Mouse (Mus musculus) ES-E14 (cell line): Measurements from ENCODE around the gene Bik. TPM values are rescaled to one million over a fixed set of nuclear protein-coding genes. Genes with fewer than 3 reads are reported as not detected.
A peak's percentile ranks its signal among the peaks of the same experiment; 100 is the strongest.

Source experiments
- DNase-seq: peaks from one replicate; pipeline ENCODE4 v3.0.0-alpha.2; 2013; ENCODE audit warnings: low read depth, low spot score
- H3K27ac ChIP-seq: 2 replicates; pipeline ENCODE4 v1.5.1; 2012; ENCODE audit warnings: low read depth, mild to moderate bottlenecking, low read length, moderate library complexity, mixed read lengths; ENCODE audit not compliant: poor library complexity, insufficient read depth, severe bottlenecking
- H3K36me3 ChIP-seq: 2 replicates; pipeline ENCODE4 v1.6.1; 2012; ENCODE audit warnings: mild to moderate bottlenecking, low read length, moderate library complexity, mixed read lengths; ENCODE audit not compliant: control insufficient read depth, poor library complexity, insufficient read depth, severe bottlenecking
- H3K4me1 ChIP-seq, 2 experiments: fragments of 150-350 bp in 1 of 2; sonication (generic) in 1 of 2; 2 replicates each; pipeline ENCODE4 v1.6.1; 2012; ENCODE audit warnings: low read length in 2 of 2, mild to moderate bottlenecking in 1 of 2, mixed read lengths in 1 of 2; ENCODE audit not compliant: control insufficient read depth in 2 of 2, insufficient read depth in 2 of 2, poor library complexity in 1 of 2
- H3K4me3 ChIP-seq, 2 experiments: fragments of 150-350 bp in 1 of 2; sonication (generic) in 1 of 2; 2 replicates each; pipeline ENCODE4 v1.5.1; 2012; ENCODE audit warnings: low read length in 2 of 2, low read depth in 1 of 2, mild to moderate bottlenecking in 1 of 2, mixed read lengths in 1 of 2; ENCODE audit not compliant: insufficient read depth in 1 of 2, poor library complexity in 1 of 2, severe bottlenecking in 1 of 2
- H3K9ac ChIP-seq: 2 replicates; pipeline ENCODE4 v1.6.1; 2012; ENCODE audit warnings: low read depth, mild to moderate bottlenecking, low read length, mixed read lengths; ENCODE audit not compliant: poor library complexity, insufficient read depth, severe bottlenecking
- H3K9me3 ChIP-seq: fragments of 150-350 bp; sonication (generic); 2 replicates; pipeline ENCODE4 v1.6.1; 2012; ENCODE audit warnings: low read depth, mild to moderate bottlenecking, low read length; ENCODE audit not compliant: control insufficient read depth, insufficient read depth
- CHD2 ChIP-seq: IDR thresholded peaks from 2 replicates; pipeline ENCODE4 v1.6.1; 2014; ENCODE audit warnings: mild to moderate bottlenecking, low read depth, low read length, inconsistent platforms
- HCFC1 ChIP-seq: IDR thresholded peaks from 2 replicates; pipeline ENCODE4 v1.6.1; 2012; ENCODE audit warnings: low read length, inconsistent platforms, borderline replicate concordance; ENCODE audit not compliant: insufficient read depth
- MAFK ChIP-seq: IDR thresholded peaks from 2 replicates; pipeline ENCODE4 v1.6.1; 2014; ENCODE audit warnings: mild to moderate bottlenecking, low read depth, low read length, inconsistent platforms; ENCODE audit not compliant: insufficient read depth
- ZC3H11A ChIP-seq: IDR thresholded peaks from 2 replicates; pipeline ENCODE4 v1.6.1; 2012; ENCODE audit warnings: low read depth, mild to moderate bottlenecking, inconsistent platforms, low read length, borderline replicate concordance
- ZNF384 ChIP-seq: IDR thresholded peaks from 2 replicates; pipeline ENCODE4 v1.6.1; 2012; ENCODE audit warnings: low read depth, low read length, inconsistent platforms
- in situ Hi-C, 2 experiments: fragments of 600-800 bp; cut with MboI; formaldehyde crosslinking; loops; one replicate each; pipeline ENCODE4 v1.15.1; 2025; ENCODE audit warnings: low sequenced_read_pairs in 2 of 2, inconsistent platforms in 1 of 2; ENCODE audit not compliant: unreplicated experiment in 2 of 2
- total RNA-seq: library from RNA; depleted of rRNA; stranded (reverse); fragments of 300-350 nt; gene quantifications from 2 replicates; pipeline ENCODE4 v1.2.3, GENCODE M21; 2012

Bik gene
- total RNA-seq, 1 experiment, result 2.5 TPM

DNA sequence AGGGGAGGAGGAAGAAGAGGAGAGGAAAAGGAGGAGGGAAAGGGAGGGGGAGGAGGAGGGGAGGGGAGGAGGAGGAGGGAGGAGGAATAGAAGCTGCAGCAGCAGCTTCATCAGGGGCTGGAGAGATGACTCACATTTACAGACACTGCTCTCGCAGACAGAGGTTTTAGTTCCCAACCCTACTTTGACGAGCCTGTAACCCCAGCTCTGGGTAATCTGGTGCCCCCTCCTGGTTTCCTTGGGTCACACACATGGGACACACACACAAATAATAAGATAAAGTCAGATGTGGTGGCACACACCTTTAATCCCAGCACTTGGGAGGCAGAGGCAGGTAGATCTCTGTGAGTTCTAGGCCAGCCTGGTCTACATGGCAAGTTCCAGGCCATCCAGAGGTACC lies 43.2 kb upstream of the Bik start:
- H3K27ac ChIP-seq, result no peak overlapping the region
- no peaks in the 10 kb centered on the region for H3K9me3 ChIP-seq
- peak; percentile 53 for DNase-seq
- no peaks in the 10 kb centered on the region for H3K36me3 ChIP-seq
- in situ Hi-C loops, result no loop called here
- no peak overlapping the region for H3K4me3 ChIP-seq
- H3K9ac ChIP-seq, result no peak overlapping the region
- TF ChIP-seq ZC3H11A (peak; percentile 20; the same call in 1 of the 2 replicates), CHD2 (no peak)
- H3K4me1 ChIP-seq, result peaks cover 1 to 32% of the 10 kb centered on the region in 2 experiments; a peak in 2 of 4 replicates

DNA sequence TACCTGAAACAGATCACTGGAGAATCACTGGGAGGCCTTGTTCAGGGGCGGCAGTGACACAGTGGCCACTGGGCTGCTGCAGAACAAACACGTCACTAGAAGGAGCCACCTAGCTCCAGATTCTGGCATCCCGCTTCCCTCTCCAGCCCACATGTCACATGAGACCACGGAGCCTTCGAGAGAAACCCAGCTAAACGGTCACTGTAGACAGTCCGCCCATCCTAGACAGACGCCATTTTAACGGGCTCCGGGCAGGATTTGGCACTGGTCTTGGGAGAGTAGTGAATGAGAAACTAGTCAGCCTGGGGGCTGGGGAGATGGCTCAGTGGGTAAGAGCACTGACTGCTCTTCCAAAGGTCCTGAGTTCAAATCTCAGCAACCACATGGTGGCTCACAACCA lies 42.4 kb upstream of the Bik start:
- H3K9me3 ChIP-seq, result no peaks in the 10 kb centered on the region

DNA sequence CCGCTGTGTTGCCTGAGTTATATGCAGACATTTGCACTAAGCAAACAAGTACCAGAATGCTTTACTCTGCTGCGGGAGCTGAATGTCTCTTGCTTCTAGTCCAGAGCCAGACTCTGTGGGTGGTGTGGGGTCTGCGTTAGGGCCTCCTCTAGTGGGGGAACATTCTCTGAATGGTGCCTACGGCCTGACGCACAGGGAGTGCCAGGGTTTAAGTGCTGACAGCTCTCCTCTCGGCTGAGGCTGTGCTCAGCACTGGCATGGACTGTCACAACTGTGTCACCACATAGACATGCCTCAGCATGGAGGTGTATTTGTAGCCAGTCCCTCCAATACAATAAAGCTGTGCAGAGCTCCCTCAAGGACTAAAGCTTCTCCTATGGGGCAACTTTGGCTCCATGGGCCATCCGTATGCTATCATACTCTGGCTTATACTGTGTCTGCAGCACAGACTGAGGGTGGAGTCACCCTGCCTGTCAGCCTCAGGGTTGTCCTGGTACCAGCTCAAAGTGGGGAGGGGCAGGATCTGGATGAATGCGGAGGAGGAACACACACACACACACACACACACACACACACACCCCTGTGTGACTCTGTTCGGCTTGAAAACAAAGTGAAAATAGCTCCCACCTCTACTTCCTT lies 39.1 kb upstream of the Bik start:
- Histone ChIP-seq H3K4me3 (no peak overlapping the region), H3K36me3 (peaks cover 2% of the 10 kb centered on the region; the same call in 1 of the 2 replicates), H3K9ac (no peak overlapping the region), H3K27ac (no peak overlapping the region), H3K4me1 (peaks cover 0 to 10% of the 10 kb centered on the region in 2 experiments; a peak in 1 of 4 replicates), H3K9me3 (no peaks in the 10 kb centered on the region)
- DNase-seq, result no peak
- TF ChIP-seq HCFC1 (no peak), ZC3H11A (no peak), MAFK (no peak), ZNF384 (no peak), CHD2 (no peak)
- in situ Hi-C loops, result no loop called here

More for the DNA sequence above, 42.4 kb upstream of the Bik start:
- no peaks in the 10 kb centered on the region; the same call in 1 of the 2 replicates for H3K36me3 ChIP-seq
- in situ Hi-C loops, result no loop called here
- no peak overlapping the region for H3K9ac ChIP-seq
- no peak overlapping the region for H3K27ac ChIP-seq
- peaks cover 0 to 28% of the 10 kb centered on the region in 2 experiments; a peak in 2 of 4 replicates for H3K4me1 ChIP-seq
- DNase-seq, result no peak
- H3K4me3 ChIP-seq, result no peak overlapping the region
- TF ChIP-seq ZC3H11A (no peak), HCFC1 (no peak), CHD2 (no peak), ZNF384 (no peak), MAFK (no peak)

DNA sequence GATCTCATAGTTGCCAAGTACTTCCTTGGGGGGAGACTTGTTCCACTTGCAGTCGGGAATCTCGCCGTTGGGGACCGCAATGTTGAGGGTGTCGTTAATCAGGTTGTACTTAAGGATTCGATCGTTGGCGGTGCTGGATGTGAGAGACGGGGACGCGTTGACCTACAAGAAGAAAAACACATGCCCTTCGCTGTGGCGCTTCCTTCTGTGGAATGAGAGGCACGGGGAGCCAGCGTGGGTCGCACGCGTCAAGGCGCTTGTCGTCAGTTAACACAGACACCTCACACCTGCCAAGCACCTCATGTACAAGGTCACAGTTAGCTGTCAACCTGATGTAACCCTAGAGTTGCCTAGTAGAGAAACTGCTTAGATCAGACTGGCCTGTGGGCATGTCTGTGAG lies 37.2 kb upstream of the Bik start:
- Histone ChIP-seq H3K4me3 (peak overlapping the region; percentile 13 to 45; a peak in 3 of 4 replicates), H3K4me1 (peaks cover 0 to 7% of the 10 kb centered on the region in 2 experiments; a peak in 1 of 4 replicates), H3K9ac (peak overlapping the region; percentile 47), H3K9me3 (no peaks in the 10 kb centered on the region), H3K36me3 (peaks cover 2% of the 10 kb centered on the region; the same call in 1 of the 2 replicates), H3K27ac (no peak overlapping the region)
- in situ Hi-C loops, result no loop called here
- no peak for DNase-seq
- TF ChIP-seq ZNF384 (no peak), ZC3H11A (no peak), CHD2 (no peak), HCFC1 (no peak), MAFK (no peak)

DNA sequence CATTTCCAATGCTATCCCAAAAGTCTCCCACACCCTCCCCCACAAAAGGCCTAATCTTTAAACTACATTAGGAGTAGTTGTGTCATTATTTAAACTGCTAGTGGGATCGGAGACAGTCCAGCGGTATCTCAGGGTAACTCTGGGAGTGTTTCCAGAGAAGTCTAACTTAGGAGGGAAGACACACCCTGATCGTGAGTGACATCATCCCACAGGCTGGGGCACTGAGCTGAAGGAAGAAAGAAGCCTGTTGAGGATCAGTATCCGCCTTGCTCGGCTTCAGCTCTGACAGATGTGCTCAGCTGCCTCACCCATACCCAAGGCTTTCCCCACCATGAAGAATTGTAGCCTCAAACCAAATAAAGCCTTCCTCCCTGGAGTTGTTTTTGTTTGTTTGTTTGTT lies 34.8 kb upstream of the Bik start:
- H3K9ac ChIP-seq, result no peak overlapping the region
- H3K4me3 ChIP-seq, result no peak overlapping the region
- no peak for DNase-seq
- H3K9me3 ChIP-seq, result no peaks in the 10 kb centered on the region
- H3K4me1 ChIP-seq, result peaks cover 0 to 11% of the 10 kb centered on the region in 2 experiments; a peak in 2 of 4 replicates
- TF ChIP-seq MAFK, result no peak
- no peak for TF ChIP-seq ZC3H11A
- no peak for TF ChIP-seq HCFC1
- H3K36me3 ChIP-seq, result peaks cover 2% of the 10 kb centered on the region; the same call in 1 of the 2 replicates
- in situ Hi-C loops, result no loop called here
- H3K27ac ChIP-seq, result no peak overlapping the region
